In the genomic region with DNA sequence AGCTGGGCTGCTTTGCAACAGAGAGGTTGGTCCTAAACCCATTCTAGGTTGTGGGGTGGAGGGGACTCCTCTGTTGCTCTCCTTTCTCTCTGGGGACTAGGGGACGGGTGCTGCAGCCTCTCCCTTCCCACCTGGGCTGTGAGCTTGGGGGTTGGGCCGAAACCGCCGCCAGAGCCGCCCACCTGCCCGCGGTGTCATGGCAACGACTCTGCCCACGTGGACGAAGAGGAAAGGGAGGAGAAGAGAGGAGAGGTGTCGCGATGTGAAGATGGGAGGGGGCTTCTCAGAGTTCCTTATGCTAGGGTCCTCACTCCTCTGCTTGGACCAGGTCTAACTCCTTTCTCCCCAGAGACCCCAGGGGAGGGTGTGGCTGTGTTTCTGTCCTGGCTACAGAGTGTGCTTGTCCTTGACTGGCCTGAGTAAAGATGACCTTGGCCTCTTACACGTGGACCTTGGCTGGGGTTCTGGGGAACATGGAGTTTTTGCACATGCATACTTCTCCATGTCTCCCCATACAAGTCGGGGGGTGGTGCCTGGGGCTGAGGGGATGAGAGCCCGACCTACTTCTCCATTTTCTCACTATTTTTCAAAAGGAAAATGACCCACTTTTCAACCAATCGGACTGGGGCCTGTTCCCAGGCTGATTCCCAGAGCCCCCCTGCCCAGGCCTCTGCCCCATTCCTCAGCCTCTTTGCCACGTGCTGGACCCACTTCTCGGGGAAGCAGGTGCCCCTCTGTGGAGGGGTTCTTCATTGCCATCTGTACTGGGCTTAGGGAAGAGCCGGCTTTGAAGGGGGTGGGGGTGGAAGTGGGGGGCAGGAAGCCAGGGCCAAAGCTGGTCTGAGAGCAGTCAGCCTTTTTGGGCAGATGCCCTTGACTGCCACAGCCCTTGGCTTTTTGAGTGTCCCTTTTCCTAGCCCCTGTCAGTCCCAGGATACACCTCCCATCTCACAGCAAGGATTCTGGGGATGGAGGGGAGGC, we compare ENCODE assay signal across 9 mouse cellular contexts. TPM values are rescaled to one million over a fixed set of nuclear protein-coding genes. Genes with fewer than 3 reads are reported as not detected.
A peak's percentile ranks its signal among the peaks of the same experiment; 100 is the strongest.
DNase-seq lines count a peak whose midpoint lies in the region.
"Had no signal": no experiment of that assay in that cellular context is flagged by ENCODE, and none has a peak within 500 bp of the region (broad histone marks: within the 10 kb centered on the region; RNA-seq: fewer than 3 reads in every experiment).

No protein-coding gene starts in this region.

- peak; percentile 70 to 83 for DNase-seq in left cerebral cortex, adult 18-20 months (ENCODE audit: low spot score in 2 of 2)
- DNase-seq in left cerebral cortex, adult 11 months (ENCODE audit: low spot score): no peak
- DNase-seq in cerebellum, adult 9-11 months: peak; percentile 58
- DNase-seq in left cerebral cortex, postnatal 25 days (ENCODE audit: low spot score in 2 of 2): peak; percentile 65 to 86
- DNase-seq in right cerebral cortex, postnatal 14 days: peak; percentile 77
- no peak for DNase-seq in kidney, postnatal 36 days
- no peak for DNase-seq in kidney, postnatal 10 days
- no peak for DNase-seq in urinary bladder, postnatal 36 days (ENCODE audit: low spot score in 2 of 2)
- DNase-seq: kidney, adult 9 months had no signal

- intact Hi-C loops in left cerebral cortex, postnatal 25 days (cut with DNase I): no loop called here

RNA-seq across cellular contexts. Expression of gene Dlgap3, which starts 10.8 kb away (rescaled TPM):
- 100 to 1,000 TPM; 368 to 379 TPM for total RNA-seq in left cerebral cortex, adult 18-20 months (2021)
- total RNA-seq in left cerebral cortex, postnatal 25 days (2021): 100 to 1,000 TPM; 396 to 399 TPM

RNA-seq across cellular contexts. Expression of gene Tmem35b, which starts 56.3 kb away (rescaled TPM):
- total RNA-seq in left cerebral cortex, adult 18-20 months (2021): 1 to 10 TPM; 3.3 TPM
- total RNA-seq in left cerebral cortex, postnatal 25 days (2021): 1 to 10 TPM; 2.5 to 3.4 TPM

Comparison
In these comparisons a context has a peak if more than half of its experiments do, and no peak if none do; other contexts are left out.
1. DNase-seq: peak in left cerebral cortex, adult 18-20 months (2 of 2), cerebellum, adult 9-11 months (single experiment), left cerebral cortex, postnatal 25 days (2 of 2) and right cerebral cortex, postnatal 14 days (single experiment); none in left cerebral cortex, adult 11 months (single experiment), kidney, postnatal 36 days (0 of 2), kidney, postnatal 10 days (single experiment) and urinary bladder, postnatal 36 days (0 of 2).